Mouse (Mus musculus) midbrain, embryonic 10.5 days (tissue): ENCODE data around the gene Gm12695. TPM values are rescaled to one million over a fixed set of nuclear protein-coding genes. Genes with fewer than 3 reads are reported as not detected.

Experiments
- DNase-seq: peaks from one replicate; pipeline ENCODE4 v3.0.0-alpha.2; 2017; ENCODE audit warnings: low spot score
- H3K27ac ChIP-seq: fragments of 300-500 bp; sonication (generic); replicated peaks from 2 replicates; pipeline ENCODE4 v1.5.1; 2016; ENCODE audit warnings: mild to moderate bottlenecking
- H3K27me3 ChIP-seq: fragments of 300-500 bp; sonication (generic); 2 replicates; pipeline ENCODE4 v1.6.1; 2016; ENCODE audit warnings: low read depth, mild to moderate bottlenecking; ENCODE audit not compliant: poor library complexity, severe bottlenecking
- H3K36me3 ChIP-seq: fragments of 300-500 bp; sonication (generic); 2 replicates; pipeline ENCODE4 v1.6.1; 2016; ENCODE audit warnings: mild to moderate bottlenecking, moderate library complexity
- H3K4me1 ChIP-seq: fragments of 300-500 bp; sonication (generic); 2 replicates; pipeline ENCODE4 v1.6.1; 2016
- H3K4me3 ChIP-seq: fragments of 300-500 bp; sonication (generic); 2 replicates; pipeline ENCODE4 v1.5.1; 2016; ENCODE audit warnings: mild to moderate bottlenecking, moderate library complexity
- H3K9me3 ChIP-seq: fragments of 300-500 bp; sonication (generic); replicated peaks from 2 replicates; pipeline ENCODE4 v1.6.1; 2016; ENCODE audit warnings: mild to moderate bottlenecking
- WGBS: fragments of 180-500 bp; shearing (Covaris S2); methylation state at CpG from one replicate; pipeline ENCODE4 v1.1.7; 2016; 5-methylcytosine and 5-hydroxymethylcytosine counted together
- polyA plus RNA-seq: library from polyadenylated mRNA; unstranded; fragments of >200 nt; fragmentation: Nextera tagmentation; extraction: Ambion mirVana; gene quantifications from 2 replicates; pipeline ENCODE4 v1.2.1, GENCODE M21; 2016

Gene Gm12695
- polyA plus RNA-seq = not detected in 2 replicates

DNA sequence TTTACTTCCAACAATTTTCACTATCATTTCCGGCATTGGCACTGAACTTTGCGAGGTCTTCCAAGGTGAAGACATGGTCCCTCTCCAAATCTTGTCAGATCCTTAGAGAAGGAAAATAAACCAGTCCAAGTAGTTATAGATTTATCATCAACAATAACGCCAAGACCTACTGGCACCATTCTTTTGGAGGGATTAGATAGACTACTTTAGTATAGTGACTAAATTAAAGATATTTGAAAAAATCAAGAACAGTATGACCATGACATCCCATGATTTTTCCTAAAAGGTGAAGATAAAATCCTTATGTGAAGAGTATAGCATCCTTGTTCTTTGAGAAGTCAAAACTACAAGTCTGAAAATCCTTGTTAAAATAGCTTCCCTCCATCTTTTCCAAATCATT, at the start of gene Gm12695:
Gm12695 (minus strand) TSS at position 101 of the 400 bp plus-strand sequence.
- H3K4me3 ChIP-seq = no peak within 1 kb of the TSS
- no peaks in the 10 kb centered on the region for H3K9me3 ChIP-seq
- no peaks in the 10 kb centered on the region for H3K27me3 ChIP-seq
- no peak within 1 kb of the TSS for H3K27ac ChIP-seq
- WGBS = 94% methylated on average over 3 of the region's 3 CpGs
- DNase-seq = no peak
- no peaks in the 10 kb centered on the region for H3K36me3 ChIP-seq
- no peaks in the 10 kb centered on the region for H3K4me1 ChIP-seq

DNA sequence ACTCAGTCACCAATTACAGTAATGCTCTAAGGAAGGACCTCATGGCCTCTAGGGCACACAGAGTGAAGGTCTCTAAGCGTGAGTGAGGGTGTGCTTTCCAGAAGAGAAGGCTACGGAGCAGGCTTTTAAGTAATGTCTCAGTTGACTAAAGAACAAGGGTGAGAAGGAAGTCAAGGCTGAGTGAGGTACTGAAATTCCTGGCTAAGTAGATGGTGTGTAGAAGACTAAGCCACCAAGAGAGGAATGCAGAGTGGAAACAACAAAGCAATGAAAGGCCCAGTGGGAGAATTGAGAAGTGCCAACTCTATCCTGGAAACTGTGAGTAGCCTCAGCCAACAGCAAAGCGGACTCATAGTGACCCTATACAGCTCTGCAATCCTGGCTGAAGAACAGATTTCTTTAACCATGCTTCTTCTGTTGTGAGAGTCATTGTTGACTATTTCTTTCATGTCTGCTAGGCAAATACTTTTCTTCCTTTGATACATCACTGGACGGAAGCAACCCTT, 40.6 kb upstream of the Gm12695 start:
- WGBS = 81% methylated on average over 4 of the region's 4 CpGs

DNA sequence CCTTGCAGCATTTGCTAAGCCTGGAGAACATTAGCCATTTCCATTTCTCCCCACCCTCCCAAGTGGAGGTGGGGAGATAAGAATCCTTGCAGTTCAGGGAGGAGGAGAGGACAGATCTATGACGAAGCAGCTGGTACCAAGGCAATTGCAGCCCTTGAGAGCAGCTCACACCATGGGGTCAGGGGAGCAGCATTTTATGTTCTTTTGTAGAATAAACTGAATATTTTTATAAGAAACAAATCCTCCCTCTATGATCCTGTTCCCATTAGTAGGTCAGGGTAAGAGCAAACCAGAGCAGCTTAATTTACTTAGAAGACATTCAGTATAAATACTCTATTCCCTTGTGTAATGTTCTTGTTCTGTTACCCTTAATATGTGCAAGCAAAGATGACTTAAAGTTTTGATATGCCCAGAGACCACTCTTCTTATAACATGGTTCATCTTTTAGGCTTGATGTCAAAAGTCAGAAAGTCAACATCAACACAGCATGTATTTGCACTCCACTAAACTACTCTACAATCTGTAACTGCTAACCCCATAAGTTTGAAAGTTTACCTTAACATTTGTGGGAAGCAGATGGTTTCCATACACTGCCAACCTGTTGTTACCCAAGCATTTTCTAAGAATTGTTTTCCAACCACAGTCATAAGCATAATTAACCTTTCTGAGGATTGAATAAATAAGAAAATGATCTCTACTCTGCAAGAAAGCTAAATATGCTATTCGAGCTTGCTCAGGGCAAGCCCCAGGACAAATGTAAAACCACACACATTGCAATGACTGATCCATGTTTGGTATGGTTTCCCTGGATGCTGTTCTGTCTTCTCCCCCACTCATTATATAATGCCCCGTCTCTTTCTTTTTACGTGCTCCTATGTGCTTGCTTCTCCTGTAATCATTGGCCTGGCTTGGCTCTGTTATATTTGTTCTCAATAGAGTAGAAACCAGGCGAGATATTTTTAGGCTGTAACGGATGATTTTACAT, 22.1 kb upstream of the Gm12695 start:
- Histone ChIP-seq H3K27ac (no peak overlapping the region), H3K36me3 (no peaks in the 10 kb centered on the region), H3K4me3 (no peak overlapping the region), H3K4me1 (no peaks in the 10 kb centered on the region), H3K9me3 (no peaks in the 10 kb centered on the region), H3K27me3 (no peaks in the 10 kb centered on the region)
- DNase-seq = no peak
- 85% methylated on average over 6 of the region's 6 CpGs for WGBS

More for the DNA sequence above, 40.6 kb upstream of the Gm12695 start:
- Histone ChIP-seq H3K4me3 (no peak overlapping the region), H3K36me3 (no peaks in the 10 kb centered on the region), H3K27ac (no peak overlapping the region), H3K4me1 (no peaks in the 10 kb centered on the region), H3K27me3 (no peaks in the 10 kb centered on the region), H3K9me3 (no peaks in the 10 kb centered on the region)
- no peak for DNase-seq

DNA sequence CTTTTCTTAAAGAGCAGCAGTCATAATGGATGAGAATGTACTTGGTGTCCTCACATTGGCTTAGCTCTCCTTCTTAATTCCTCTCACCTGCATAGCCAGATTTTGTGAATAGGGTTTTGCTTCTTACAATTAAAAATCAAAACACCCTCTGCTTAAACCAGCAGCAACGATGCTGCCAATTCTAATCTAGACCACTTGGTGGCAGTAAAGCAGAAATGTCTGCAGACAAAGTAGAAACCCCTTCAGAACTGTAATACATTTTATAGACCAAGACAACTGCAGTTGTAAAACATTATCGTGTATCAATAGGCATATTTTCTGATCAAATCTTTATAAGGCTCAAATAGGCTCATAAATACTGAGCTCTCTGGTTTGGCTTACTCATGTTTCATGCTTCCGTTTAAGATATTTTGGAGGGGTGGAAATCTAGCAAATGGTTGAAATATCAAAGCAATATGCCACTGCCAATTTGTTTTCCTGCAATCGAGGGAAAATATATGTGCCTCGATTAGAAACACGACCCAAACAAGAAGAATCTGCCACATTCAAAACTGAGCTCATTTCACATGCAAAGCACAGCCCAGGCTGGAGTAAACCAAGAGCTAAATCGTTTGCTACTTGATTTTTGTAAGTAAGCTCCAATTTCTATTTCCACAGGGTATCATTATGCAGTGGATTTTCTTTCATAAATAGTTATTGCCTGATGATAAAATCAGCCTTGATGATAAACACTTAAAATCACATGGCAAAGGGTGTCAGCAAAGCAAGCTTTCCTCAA, 14.6 kb upstream of the Gm12695 start:
- no peaks in the 10 kb centered on the region for H3K9me3 ChIP-seq
- no peaks in the 10 kb centered on the region for H3K27me3 ChIP-seq
- DNase-seq = no peak
- no peaks in the 10 kb centered on the region for H3K4me1 ChIP-seq
- 53% methylated on average over 7 of the region's 7 CpGs for WGBS
- H3K27ac ChIP-seq = no peak overlapping the region
- H3K4me3 ChIP-seq = no peak overlapping the region
- H3K36me3 ChIP-seq = no peaks in the 10 kb centered on the region

DNA sequence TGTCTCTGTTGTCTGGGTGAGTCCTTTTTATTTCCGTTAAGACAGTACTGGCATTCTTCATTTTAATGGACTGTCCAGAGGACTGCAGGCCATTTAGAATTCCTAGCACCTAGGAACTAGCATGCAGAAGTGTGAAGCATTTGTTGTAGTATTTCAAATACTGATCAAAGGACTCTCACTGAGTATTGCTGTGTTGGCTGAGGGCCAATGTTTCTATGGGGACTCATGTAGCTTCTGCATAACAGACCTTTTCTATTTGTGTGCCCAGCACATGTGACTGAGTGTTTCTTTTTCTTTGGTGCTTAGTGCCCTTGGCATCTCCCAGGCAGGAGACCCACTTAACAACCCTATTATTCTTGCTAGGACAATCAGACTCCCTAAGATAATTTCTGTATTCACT, 12.6 kb upstream of the Gm12695 start:
- Histone ChIP-seq H3K9me3 (no peaks in the 10 kb centered on the region), H3K36me3 (no peaks in the 10 kb centered on the region), H3K27me3 (no peaks in the 10 kb centered on the region), H3K27ac (no peak overlapping the region), H3K4me3 (no peak overlapping the region), H3K4me1 (no peaks in the 10 kb centered on the region)
- DNase-seq = no peak
- 71% methylated on average over 1 of the region's 1 CpGs for WGBS

DNA sequence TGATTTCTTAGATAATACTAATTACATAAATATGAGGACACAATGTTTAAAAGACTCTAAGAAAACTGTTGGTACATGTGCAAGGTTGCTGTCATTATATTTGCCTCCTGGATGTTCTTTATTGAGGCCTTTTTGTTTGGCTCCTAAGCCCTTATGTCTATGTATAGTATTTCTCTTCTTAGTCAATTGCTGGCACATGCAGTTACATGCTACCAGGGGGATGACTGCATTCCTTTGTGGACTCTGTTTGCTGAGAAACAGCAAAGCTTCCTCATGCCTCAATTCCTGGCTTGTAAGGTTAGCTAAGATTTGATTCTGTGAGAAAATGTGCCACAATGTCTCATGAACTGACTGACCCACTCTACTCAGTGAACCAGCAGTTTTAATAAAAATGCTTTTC, 6.3 kb upstream of the Gm12695 start:
- Histone ChIP-seq H3K36me3 (no peaks in the 10 kb centered on the region), H3K27ac (no peak overlapping the region), H3K27me3 (no peaks in the 10 kb centered on the region), H3K4me1 (no peaks in the 10 kb centered on the region), H3K9me3 (no peaks in the 10 kb centered on the region), H3K4me3 (no peak overlapping the region)
- DNase-seq = no peak

DNA sequence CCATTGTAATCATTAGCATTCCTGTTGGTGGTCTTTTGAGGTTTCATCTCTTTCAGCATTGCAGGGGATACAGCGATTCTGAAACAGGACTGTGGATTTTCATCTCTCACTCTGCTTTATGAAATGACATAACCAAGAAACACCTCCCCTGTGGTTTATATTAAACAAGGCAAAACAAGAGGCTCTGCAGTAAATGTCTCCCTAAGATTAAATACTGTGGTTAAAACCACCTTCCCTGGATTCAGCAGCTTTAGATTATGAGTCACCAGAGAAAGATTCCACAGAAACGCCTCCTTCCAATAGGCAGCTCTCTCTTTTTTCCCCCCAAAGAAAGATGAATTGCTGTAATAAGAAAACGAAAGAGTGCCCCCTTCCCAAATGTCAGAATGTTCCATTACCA, 4.9 kb upstream of the Gm12695 start:
- Histone ChIP-seq H3K27ac (no peak overlapping the region), H3K36me3 (no peaks in the 10 kb centered on the region), H3K9me3 (no peaks in the 10 kb centered on the region), H3K4me1 (no peaks in the 10 kb centered on the region), H3K4me3 (no peak overlapping the region), H3K27me3 (no peaks in the 10 kb centered on the region)
- 83% methylated on average over 3 of the region's 3 CpGs for WGBS
- no peak for DNase-seq

DNA sequence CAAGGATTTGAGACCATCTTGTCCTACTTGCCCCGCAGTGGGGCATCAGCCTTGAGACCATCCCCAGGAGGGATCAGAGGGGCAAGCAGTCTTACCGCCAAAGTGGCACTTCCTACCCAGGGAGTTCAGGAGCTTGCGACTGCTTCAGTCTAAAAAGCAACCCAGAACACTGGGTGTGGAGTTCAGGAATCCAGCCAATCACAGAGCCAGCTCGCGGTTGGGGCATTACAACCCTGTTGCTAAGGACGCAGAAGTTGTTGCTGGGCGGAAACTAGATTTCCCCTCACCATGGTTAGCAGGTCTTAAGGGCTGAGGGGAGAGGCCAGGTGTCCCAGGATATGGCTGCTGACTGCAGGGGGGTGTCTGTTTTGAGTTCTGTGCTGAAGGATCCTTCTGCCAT, 1.6 kb upstream of the Gm12695 start:
- H3K4me1 ChIP-seq = no peaks in the 10 kb centered on the region
- DNase-seq = peak; percentile 12
- H3K9me3 ChIP-seq = no peaks in the 10 kb centered on the region
- no peak overlapping the region for H3K27ac ChIP-seq
- WGBS = 16% methylated on average over 7 of the region's 7 CpGs
- no peaks in the 10 kb centered on the region for H3K36me3 ChIP-seq
- no peaks in the 10 kb centered on the region for H3K27me3 ChIP-seq
- no peak overlapping the region for H3K4me3 ChIP-seq

DNA sequence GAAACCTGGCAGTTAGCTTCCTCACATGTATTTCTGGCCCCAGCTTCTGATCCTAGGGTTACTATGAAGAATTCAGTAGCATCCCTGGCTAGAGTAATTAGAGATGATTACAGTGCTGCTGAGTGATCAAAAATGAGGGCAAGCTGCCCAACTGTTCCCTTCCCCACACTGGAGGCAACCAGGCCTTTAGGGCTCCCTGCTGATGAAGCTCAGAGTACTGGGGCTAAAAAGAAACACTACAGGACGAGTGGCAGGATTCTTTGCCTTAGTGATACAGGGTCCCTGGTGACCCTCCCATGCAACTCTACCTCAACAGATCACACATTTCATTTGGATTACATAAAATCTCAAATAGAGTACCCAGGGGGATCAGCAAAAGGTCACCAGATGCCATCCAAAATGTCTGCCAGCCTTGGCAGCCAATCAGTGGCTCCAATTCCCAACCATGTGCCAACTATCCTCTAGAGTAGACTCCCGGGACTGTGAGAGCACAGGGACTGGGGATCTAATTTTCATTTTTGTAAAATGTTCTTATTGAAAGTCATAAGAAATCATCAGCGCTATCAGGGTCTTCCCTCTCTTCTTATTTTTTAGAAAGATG, 11.9 kb downstream of the Gm12695 start:
- WGBS = 77% methylated on average over 3 of the region's 3 CpGs
- H3K4me1 ChIP-seq = no peaks in the 10 kb centered on the region
- H3K4me3 ChIP-seq = no peak overlapping the region
- no peaks in the 10 kb centered on the region for H3K27me3 ChIP-seq
- H3K27ac ChIP-seq = no peak overlapping the region
- no peak for DNase-seq
- no peaks in the 10 kb centered on the region for H3K9me3 ChIP-seq
- no peaks in the 10 kb centered on the region for H3K36me3 ChIP-seq

DNA sequence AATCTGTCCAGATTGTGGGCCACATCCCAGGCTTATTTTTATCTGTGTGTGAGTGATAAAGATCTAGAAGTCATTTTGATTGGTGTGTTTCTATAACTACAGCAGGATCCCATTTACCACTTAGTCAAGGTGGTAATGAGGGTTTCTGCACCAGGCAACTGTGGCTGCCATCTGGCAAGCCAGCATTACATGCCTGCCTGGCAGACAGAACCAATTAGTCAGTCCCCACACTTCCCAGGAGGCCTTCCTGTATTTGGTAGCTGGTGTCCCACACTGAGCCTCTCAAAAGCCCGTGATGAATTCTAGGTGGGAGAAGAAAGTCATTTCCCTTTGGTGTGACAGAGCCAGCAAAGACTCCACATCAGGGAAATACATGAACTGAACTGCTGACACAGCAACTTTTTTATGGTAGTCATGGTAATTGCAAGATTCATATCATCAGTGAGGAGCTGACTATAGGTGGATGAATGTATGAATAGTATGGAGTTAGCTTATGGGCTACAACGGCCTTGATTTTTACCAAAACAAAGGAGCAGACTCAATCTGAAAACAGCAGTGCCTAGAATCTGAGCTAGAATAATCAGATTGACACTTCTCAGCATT, 18.5 kb downstream of the Gm12695 start:
- DNase-seq = no peak
- Histone ChIP-seq H3K27me3 (no peaks in the 10 kb centered on the region), H3K27ac (no peak overlapping the region), H3K9me3 (no peaks in the 10 kb centered on the region), H3K4me3 (no peak overlapping the region), H3K36me3 (no peaks in the 10 kb centered on the region), H3K4me1 (no peaks in the 10 kb centered on the region)
- 79% methylated on average over 2 of the region's 2 CpGs for WGBS

DNA sequence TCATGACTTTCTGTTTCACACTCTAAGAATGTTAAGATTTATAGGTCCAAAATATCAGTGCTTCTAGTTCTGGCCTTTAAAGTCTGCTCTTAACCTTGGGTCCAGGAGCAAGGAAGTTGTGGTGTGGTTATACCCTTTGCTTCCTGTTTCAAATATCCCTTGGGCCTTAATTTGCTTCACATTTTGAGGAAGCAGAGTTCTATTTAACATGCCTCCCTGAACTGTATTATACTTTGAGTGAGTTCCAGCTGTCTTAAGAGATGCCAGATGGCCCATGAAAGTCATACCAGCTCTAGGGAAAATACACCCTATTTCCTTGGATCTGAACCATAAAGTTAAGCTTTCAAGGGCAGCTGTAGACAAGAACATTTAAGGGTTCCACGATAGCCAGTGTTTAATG, 33.0 kb downstream of the Gm12695 start:
- 84% methylated on average over 1 of the region's 1 CpGs for WGBS
- DNase-seq = no peak
- H3K36me3 ChIP-seq = no peaks in the 10 kb centered on the region
- no peak overlapping the region for H3K4me3 ChIP-seq
- H3K9me3 ChIP-seq = no peaks in the 10 kb centered on the region
- H3K27ac ChIP-seq = no peak overlapping the region
- no peaks in the 10 kb centered on the region for H3K27me3 ChIP-seq
- no peaks in the 10 kb centered on the region for H3K4me1 ChIP-seq

DNA sequence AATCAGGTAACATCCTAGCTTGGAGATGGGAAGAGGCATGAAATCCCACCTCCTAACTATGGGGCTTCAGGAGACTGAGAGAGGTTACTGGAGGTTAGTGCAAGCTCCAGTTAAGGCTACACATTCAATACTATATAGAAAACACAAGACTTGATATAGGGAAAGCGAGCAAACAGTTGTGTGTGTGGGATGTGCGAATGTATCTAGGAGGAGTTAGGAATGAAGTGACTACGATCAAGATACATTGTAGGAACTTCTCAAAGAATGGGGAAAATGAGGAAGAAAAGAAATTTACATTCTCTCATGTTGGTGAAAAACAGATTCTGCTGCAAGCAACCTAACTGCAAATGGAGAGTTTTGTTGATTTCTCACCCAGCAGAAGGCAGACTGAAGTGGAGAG, 44.5 kb downstream of the Gm12695 start:
- Histone ChIP-seq H3K4me3 (no peak overlapping the region), H3K36me3 (no peaks in the 10 kb centered on the region), H3K27me3 (no peaks in the 10 kb centered on the region), H3K27ac (no peak overlapping the region), H3K9me3 (no peaks in the 10 kb centered on the region), H3K4me1 (no peaks in the 10 kb centered on the region)
- DNase-seq = no peak
- WGBS = 91% methylated on average over 3 of the region's 3 CpGs
